Mouse (Mus musculus) small intestine, adult 2 months (tissue): Measurements from ENCODE around the gene D130040H23Rik. TPM values are rescaled to one million over a fixed set of nuclear protein-coding genes. Genes with fewer than 3 reads are reported as not detected.
A peak's percentile ranks its signal among the peaks of the same experiment; 100 is the strongest.
"Not testable (repeated sequence)": the region's sequence is repeated elsewhere in the genome, so short reads cannot be mapped to it uniquely, and the experiment has no call there.

Experiments used
- H3K27ac ChIP-seq: fragments of 200-500 bp; 2 replicates; pipeline ENCODE4 v1.5.1; 2012; ENCODE audit warnings: low read depth, low read length, control low read depth, inconsistent platforms; ENCODE audit not compliant: insufficient read depth
- H3K27me3 ChIP-seq: fragments of 200-500 bp; 2 replicates; pipeline ENCODE4 v1.6.1; 2012; ENCODE audit warnings: mild to moderate bottlenecking, moderate library complexity, low read length, inconsistent platforms; ENCODE audit not compliant: control insufficient read depth, insufficient read depth
- H3K36me3 ChIP-seq: fragments of 200-500 bp; 2 replicates; pipeline ENCODE4 v1.6.1; 2012; ENCODE audit warnings: mild to moderate bottlenecking, low read length, control low read depth, inconsistent platforms; ENCODE audit not compliant: control insufficient read depth, insufficient read depth
- H3K4me1 ChIP-seq: fragments of 200-500 bp; 2 replicates; pipeline ENCODE4 v1.6.1; 2012; ENCODE audit warnings: low read length, inconsistent platforms, mixed read lengths; ENCODE audit not compliant: control insufficient read depth, insufficient read depth, insufficient read length
- H3K4me3 ChIP-seq: fragments of 200-500 bp; 2 replicates; pipeline ENCODE4 v1.5.1; 2012; ENCODE audit warnings: low read depth, mild to moderate bottlenecking, control low read depth, inconsistent platforms, low read length, moderate library complexity
- CTCF ChIP-seq: fragments of 200-500 bp; IDR thresholded peaks from 2 replicates; pipeline ENCODE4 v1.5.1; 2012; ENCODE audit warnings: low read depth, mild to moderate bottlenecking, control low read depth, inconsistent platforms, low read length, moderate library complexity, mixed read lengths; ENCODE audit not compliant: insufficient replicate concordance, insufficient read length; ENCODE audit errors: extremely low read depth
- POLR2A ChIP-seq: fragments of 200-500 bp; IDR thresholded peaks from 2 replicates; pipeline ENCODE4 v1.6.1; 2012; ENCODE audit warnings: low read depth, mild to moderate bottlenecking, control low read depth, inconsistent platforms, low read length, moderate library complexity
- WGBS: fragments of 180-500 bp; shearing (Covaris S2); methylation state at CpG from one replicate; pipeline ENCODE4 v1.1.7; 2018; 5-methylcytosine and 5-hydroxymethylcytosine counted together
- polyA plus RNA-seq: library from polyadenylated mRNA; depleted of rRNA; stranded (reverse); fragments of >200 nt; gene quantifications from 2 replicates; pipeline ENCODE4 v1.2.3, GENCODE M21; 2012; rRNA removed

D130040H23Rik gene
- polyA plus RNA-seq, 1 experiment: not detected

- TF ChIP-seq POLR2A (no peak), CTCF (peak; percentile 24; the same call in 1 of the 2 replicates)
- no peak overlapping the region for H3K27ac ChIP-seq
- no peaks in the 10 kb centered on the region for H3K36me3 ChIP-seq
- H3K27me3 ChIP-seq: no peaks in the 10 kb centered on the region
- 8% methylated on average over 24 of the region's 24 CpGs for WGBS
- H3K4me1 ChIP-seq: peaks cover 2% of the 10 kb centered on the region; the same call in 1 of the 2 replicates
- peak overlapping the region; percentile 50 for H3K4me3 ChIP-seq
Measured at GRCm38 (mm10) chr8:69328301-69329288, 57.7 kb downstream of the D130040H23Rik start.

DNA sequence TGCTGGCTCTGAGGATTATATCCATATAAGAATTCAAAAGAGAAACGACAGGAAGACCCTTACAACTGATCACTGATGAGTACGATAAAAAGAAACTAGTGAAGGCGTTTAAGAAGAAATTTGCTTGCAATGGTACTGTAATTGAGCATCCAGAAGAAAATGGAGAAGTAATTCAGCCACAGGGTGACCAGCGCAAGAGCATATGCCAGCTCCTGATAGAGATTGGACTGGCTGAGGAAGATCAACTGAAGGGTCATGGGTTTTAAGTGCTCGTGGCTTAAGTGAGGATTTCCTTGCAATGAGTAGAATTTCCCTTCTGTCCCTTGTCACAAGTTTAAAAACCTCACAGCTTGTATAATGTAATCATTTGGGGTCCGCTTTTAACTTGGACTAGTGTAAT is 58.4 kb downstream of the D130040H23Rik start:
- not testable (repeated sequence) for H3K4me1 ChIP-seq, H3K27ac ChIP-seq, H3K36me3 ChIP-seq, H3K27me3 ChIP-seq
- H3K4me3 ChIP-seq: peak overlapping the region; percentile 50
- 46% methylated on average over 6 of the region's 6 CpGs for WGBS

Other genes with a start within 250 kb of the D130040H23Rik start
- 0.20 and 0.81 TPM in 2 replicates for gene Zfp930, start 62.0 kb upstream of the D130040H23Rik start, polyA plus RNA-seq
- gene Gm9495, start 182.5 kb downstream of the D130040H23Rik start, polyA plus RNA-seq: not detected in 2 replicates